Mouse (Mus musculus) heart, embryonic 10.5 days (tissue): ENCODE measurements around the gene Atg2b. TPM values are rescaled to one million over a fixed set of nuclear protein-coding genes. Genes with fewer than 3 reads are reported as not detected.

ENCODE experiments used
- DNase-seq: peaks from one replicate; pipeline ENCODE4 v3.0.0-alpha.2; 2017; ENCODE audit warnings: low spot score
- H3K27ac ChIP-seq: fragments of 300-500 bp; sonication (generic); 2 replicates; pipeline ENCODE4 v1.5.1; 2016; ENCODE audit warnings: mild to moderate bottlenecking
- H3K27me3 ChIP-seq: fragments of 300-500 bp; sonication (generic); 2 replicates; pipeline ENCODE4 v1.6.1; 2016; ENCODE audit warnings: mild to moderate bottlenecking; ENCODE audit not compliant: poor library complexity, insufficient read depth, severe bottlenecking
- H3K36me3 ChIP-seq: fragments of 300-500 bp; sonication (generic); 2 replicates; pipeline ENCODE4 v1.6.1; 2016; ENCODE audit warnings: mild to moderate bottlenecking, moderate library complexity
- H3K4me1 ChIP-seq: fragments of 300-500 bp; sonication (generic); 2 replicates; pipeline ENCODE4 v1.6.1; 2016; ENCODE audit warnings: mild to moderate bottlenecking
- H3K4me3 ChIP-seq: fragments of 300-500 bp; sonication (generic); 2 replicates; pipeline ENCODE4 v1.5.1; 2016; ENCODE audit warnings: mild to moderate bottlenecking, moderate library complexity
- H3K9me3 ChIP-seq: fragments of 300-500 bp; sonication (generic); 2 replicates; pipeline ENCODE4 v1.6.1; 2016; ENCODE audit warnings: mild to moderate bottlenecking, moderate library complexity
- WGBS: fragments of 180-500 bp; shearing (Covaris S2); methylation state at CpG from one replicate; pipeline ENCODE4 v1.1.7; 2016; 5-methylcytosine and 5-hydroxymethylcytosine counted together
- polyA plus RNA-seq: library from polyadenylated mRNA; unstranded; fragments of >200 nt; fragmentation: Nextera tagmentation; extraction: Ambion mirVana; gene quantifications from 2 replicates; pipeline ENCODE4 v1.2.1, GENCODE M21; 2016

Gene Atg2b
- polyA plus RNA-seq, 1 experiment from 2014 or later, result 13.0 TPM

DNA sequence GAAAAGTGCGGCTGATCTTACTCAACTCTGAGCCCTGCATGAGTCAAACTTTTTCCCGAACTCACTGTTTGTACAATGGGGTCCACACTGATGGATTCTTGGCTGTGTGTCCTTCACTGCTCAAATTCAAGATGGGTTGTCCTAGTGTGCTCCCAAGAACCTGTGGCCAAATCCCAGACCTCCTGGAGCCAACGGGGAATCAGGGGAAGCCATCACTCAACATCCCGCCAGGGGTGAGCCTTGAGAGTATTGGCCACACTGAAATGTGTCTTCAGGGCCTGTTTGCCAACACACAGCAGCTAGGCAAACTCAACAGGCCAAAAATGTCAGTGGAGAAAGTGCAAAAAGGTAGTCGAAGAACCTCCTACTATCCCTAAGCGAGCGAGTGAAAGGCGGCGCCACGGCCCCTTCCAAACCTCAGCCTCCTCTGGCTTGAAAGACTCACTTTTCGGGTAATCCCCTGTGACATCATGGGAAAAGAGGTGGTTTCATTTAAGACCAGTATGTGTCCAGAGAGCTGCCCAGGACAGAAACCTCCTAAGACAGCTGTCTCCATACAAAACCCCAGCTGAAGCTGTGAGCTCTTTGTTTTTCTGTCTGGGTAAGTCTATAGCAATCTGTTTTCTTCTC is 82.3 kb downstream of the Atg2b start, which contains the start of gene Bdkrb1:
TSS of gene Bdkrb1 (plus strand) at position 505 of the 630 bp plus-strand sequence.
- DNase-seq, result no peak
- Histone ChIP-seq H3K4me1 (peaks cover 31% of the 10 kb centered on the region; the same call in 1 of the 2 replicates), H3K9me3 (no peaks in the 10 kb centered on the region), H3K27ac (no peak within 1 kb of the TSS), H3K4me3 (no peak within 1 kb of the TSS), H3K36me3 (no peaks in the 10 kb centered on the region), H3K27me3 (no peaks in the 10 kb centered on the region)
- WGBS, result 75% methylated on average over 11 of the region's 11 CpGs

DNA sequence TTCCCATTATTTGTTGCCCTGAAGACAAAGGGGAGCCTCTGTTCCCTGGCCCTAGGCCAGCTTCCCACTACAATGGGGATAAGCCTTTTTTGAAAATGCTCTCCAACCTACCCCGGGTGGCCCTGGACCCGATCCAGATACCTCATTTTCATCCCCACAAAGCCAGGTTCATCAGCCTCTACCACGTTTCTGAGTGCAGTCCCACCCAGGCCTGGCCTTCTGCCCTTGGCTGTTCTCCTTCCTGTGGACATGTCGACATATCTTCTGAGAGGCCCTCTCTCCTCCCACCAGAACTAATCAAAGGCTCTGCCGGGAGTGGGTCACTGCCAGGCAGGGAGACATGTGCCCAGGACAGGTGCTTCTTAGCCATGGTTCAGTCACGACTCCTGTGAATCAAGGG is 83.4 kb downstream of the Atg2b start:
- WGBS, result 66% methylated on average over 6 of the region's 6 CpGs
- Histone ChIP-seq H3K4me1 (peaks cover 31% of the 10 kb centered on the region; the same call in 1 of the 2 replicates), H3K27me3 (no peaks in the 10 kb centered on the region), H3K9me3 (no peaks in the 10 kb centered on the region), H3K36me3 (no peaks in the 10 kb centered on the region), H3K4me3 (no peak overlapping the region), H3K27ac (no peak overlapping the region)
- no peak for DNase-seq

DNA sequence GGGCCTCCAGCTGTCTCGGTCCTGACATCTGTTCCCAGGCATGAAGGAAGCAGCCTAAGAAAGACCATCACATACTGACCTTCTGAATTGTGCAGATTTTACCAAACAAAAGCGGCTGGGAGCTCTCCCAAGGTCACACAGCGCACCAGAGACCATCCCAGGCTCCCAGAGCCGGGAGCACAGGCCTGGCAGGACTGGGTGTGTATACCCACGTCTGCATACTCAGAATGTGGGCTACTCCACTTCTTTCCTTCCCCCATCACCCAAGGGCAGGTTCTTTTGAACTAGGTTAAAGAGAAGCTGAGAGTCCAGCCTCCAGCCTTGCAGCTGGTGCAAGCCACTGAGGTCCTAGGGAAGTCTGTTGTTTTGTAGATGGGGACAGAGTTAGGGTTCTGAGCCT is 85.9 kb downstream of the Atg2b start:
- DNase-seq, result no peak
- no peak overlapping the region for H3K4me3 ChIP-seq
- peaks cover 37% of the 10 kb centered on the region for H3K4me1 ChIP-seq
- H3K9me3 ChIP-seq, result no peaks in the 10 kb centered on the region
- no peaks in the 10 kb centered on the region for H3K36me3 ChIP-seq
- no peaks in the 10 kb centered on the region for H3K27me3 ChIP-seq
- peak overlapping the region; percentile 13; the same call in 1 of the 2 replicates for H3K27ac ChIP-seq
- WGBS, result 60% methylated on average over 5 of the region's 5 CpGs

DNA sequence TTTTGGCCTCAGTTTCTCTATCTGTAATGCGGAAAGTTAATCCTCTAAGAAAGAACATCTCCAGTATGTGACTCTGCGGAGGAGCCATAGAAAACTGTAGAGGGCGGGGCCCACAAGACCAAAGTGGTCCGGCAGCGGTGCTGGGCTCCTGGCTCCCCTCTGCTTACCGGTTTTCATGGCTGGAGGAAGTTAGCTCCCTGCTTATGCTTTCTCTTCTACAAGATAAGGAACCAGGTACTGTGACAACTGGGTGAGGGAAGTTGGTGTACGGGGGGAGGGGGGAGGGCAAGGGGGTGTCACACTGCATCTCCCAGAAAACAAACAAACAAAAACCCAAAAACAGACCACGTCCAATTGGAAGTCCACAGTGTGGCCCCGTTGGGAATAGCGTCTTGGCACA is 86.5 kb downstream of the Atg2b start:
- no peak for DNase-seq
- WGBS, result 73% methylated on average over 10 of the region's 10 CpGs
- no peak overlapping the region for H3K4me3 ChIP-seq
- H3K27ac ChIP-seq, result peak overlapping the region; percentile 13; the same call in 1 of the 2 replicates
- H3K36me3 ChIP-seq, result no peaks in the 10 kb centered on the region
- H3K9me3 ChIP-seq, result no peaks in the 10 kb centered on the region
- H3K27me3 ChIP-seq, result no peaks in the 10 kb centered on the region
- peaks cover 41% of the 10 kb centered on the region for H3K4me1 ChIP-seq

DNA sequence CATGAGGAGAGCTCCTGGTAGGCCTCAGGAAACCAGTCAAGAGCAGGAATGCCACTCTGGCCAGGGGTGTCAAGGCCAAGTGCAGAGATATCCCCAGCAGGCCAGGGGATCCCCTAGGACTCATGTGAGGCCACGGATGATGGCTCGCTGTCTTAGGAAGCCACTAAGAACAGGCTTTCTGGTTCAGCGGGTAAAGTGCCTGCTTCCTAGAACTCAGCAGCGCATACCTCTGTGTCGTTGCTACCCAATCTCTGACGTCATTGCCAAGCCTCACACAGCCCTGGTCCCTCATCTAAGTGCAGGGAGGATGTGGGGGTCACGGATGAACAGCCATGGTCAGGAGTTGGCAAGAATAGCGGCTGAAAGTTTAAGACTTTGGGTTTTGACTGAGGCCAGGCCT is 87.9 kb downstream of the Atg2b start:
- Histone ChIP-seq H3K4me1 (peaks cover 45% of the 10 kb centered on the region), H3K27me3 (peaks cover 5% of the 10 kb centered on the region; the same call in 1 of the 2 replicates), H3K9me3 (no peaks in the 10 kb centered on the region), H3K4me3 (no peak overlapping the region), H3K27ac (no peak overlapping the region), H3K36me3 (0 out of 2 replicates have a peak, but pooled peaks cover 2% of the 10 kb centered on the region)
- 83% methylated on average over 8 of the region's 8 CpGs for WGBS
- no peak for DNase-seq

DNA sequence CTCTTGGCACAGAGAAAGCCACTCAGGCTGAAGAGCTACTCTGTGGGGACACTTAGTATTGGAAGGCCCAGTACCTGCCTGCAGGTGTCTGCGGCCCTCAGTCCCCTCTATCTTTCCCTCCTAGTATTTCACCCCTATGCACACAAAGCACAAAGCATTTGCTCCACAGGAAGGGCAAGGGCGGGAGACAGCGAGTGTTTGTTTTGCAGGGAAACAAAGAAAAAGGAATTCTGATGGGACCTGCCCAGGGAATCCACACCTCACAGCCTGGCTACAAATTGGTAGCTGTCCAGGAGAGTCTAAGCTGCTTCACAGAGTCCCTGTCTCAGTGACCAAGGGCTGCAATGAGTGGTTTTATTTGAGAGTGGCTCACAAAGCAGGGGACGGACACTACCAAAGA is 91.5 kb downstream of the Atg2b start:
- H3K4me3 ChIP-seq, result no peak overlapping the region
- no peak overlapping the region for H3K27ac ChIP-seq
- 71% methylated on average over 4 of the region's 4 CpGs for WGBS
- H3K9me3 ChIP-seq, result no peaks in the 10 kb centered on the region
- H3K36me3 ChIP-seq, result 0 out of 2 replicates have a peak, but pooled peaks cover 10% of the 10 kb centered on the region
- H3K27me3 ChIP-seq, result peaks cover 5% of the 10 kb centered on the region; the same call in 1 of the 2 replicates
- DNase-seq, result no peak
- H3K4me1 ChIP-seq, result peaks cover 22% of the 10 kb centered on the region

DNA sequence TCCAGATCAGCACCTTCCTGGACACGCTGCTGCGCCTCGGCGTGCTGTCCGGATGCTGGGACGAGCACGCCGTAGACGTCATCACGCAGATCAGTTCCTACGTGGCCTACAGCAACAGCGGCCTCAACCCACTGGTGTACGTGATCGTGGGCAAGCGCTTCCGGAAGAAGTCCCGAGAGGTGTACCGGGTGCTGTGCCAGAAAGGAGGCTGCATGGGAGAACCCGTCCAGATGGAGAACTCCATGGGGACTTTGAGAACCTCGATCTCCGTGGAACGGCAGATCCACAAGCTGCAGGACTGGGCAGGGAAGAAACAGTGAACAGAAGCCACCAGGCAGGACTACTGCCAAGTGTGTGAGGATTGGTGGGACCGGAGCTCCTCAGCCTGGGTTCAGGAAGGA is 92.7 kb downstream of the Atg2b start:
- Histone ChIP-seq H3K36me3 (0 out of 2 replicates have a peak, but pooled peaks cover 10% of the 10 kb centered on the region), H3K27ac (no peak overlapping the region), H3K9me3 (no peaks in the 10 kb centered on the region), H3K4me1 (peaks cover 18% of the 10 kb centered on the region), H3K4me3 (no peak overlapping the region), H3K27me3 (peaks cover 5% of the 10 kb centered on the region; the same call in 1 of the 2 replicates)
- DNase-seq, result no peak
- 95% methylated on average over 23 of the region's 23 CpGs for WGBS

DNA sequence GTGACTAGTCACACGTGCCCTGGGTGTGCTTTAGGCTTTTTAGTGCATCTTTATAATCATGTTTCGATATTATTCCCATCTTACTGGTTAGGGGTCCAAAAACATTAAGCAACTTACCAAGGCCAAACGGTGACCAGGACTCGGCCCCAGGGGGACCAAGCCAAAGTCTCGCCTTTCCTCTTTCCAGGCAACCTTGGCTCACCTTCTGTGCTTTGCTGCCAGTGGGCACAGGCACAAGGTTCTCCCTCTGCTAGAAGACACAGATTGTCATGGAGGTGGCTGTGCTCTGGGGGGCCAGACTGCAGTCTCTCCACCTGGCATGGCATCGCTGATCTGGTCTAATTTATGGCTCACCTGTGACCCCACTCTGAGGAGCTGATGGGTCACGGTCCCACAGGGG is 94.2 kb downstream of the Atg2b start:
- Histone ChIP-seq H3K9me3 (no peaks in the 10 kb centered on the region), H3K27ac (no peak overlapping the region), H3K4me1 (peaks cover 18% of the 10 kb centered on the region), H3K36me3 (0 out of 2 replicates have a peak, but pooled peaks cover 10% of the 10 kb centered on the region), H3K4me3 (no peak overlapping the region), H3K27me3 (peaks cover 5% of the 10 kb centered on the region; the same call in 1 of the 2 replicates)
- DNase-seq, result no peak
- WGBS, result 84% methylated on average over 7 of the region's 7 CpGs

DNA sequence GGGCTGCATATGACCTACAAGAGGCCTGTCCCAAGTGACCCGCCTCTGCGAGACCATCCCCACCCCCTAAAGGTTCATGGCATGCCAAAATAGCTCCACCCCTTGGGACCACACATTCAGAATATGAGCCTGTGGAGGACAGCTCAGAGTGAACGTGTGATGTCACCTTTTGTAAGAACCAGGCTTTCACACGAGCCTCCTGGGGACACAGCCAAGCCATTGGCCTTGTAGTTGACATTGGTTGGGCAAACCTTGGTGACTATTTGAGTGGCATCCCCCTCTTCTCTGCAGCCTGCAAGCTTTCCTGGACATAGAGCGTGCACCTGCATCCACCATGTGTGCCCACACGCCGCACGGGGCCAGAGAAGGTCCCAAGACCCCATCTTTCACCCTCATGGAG is 97.5 kb downstream of the Atg2b start:
- 0 out of 2 replicates have a peak, but pooled peaks cover 10% of the 10 kb centered on the region for H3K36me3 ChIP-seq
- H3K4me3 ChIP-seq, result no peak overlapping the region
- peaks cover 19% of the 10 kb centered on the region for H3K4me1 ChIP-seq
- 84% methylated on average over 8 of the region's 8 CpGs for WGBS
- no peak overlapping the region; the same call in 1 of the 2 replicates for H3K27ac ChIP-seq
- no peak for DNase-seq
- H3K9me3 ChIP-seq, result no peaks in the 10 kb centered on the region
- peaks cover 4% of the 10 kb centered on the region; the same call in 1 of the 2 replicates for H3K27me3 ChIP-seq

DNA sequence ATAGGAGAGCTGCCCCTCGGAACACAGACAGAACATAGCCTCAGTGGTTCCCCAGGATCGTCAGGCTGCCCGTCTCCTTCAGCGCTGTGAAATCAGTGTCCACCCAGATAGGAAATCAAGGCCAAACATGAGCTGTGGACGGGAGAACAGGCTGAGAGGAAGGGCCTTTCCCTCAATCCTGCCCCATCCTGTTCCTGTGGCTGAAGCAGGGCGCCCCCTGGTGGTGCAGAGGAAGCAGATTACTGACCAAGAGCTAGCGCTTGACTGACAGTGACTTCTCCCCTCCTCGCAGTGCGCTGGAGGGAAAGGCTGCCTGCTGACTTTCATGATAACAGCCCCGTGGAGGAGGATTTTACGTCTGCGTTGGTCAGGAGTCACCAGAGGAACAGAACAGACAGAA is 100.2 kb downstream of the Atg2b start:
- peaks cover 30% of the 10 kb centered on the region for H3K4me1 ChIP-seq
- no peak overlapping the region for H3K4me3 ChIP-seq
- no peaks in the 10 kb centered on the region for H3K27me3 ChIP-seq
- no peaks in the 10 kb centered on the region for H3K9me3 ChIP-seq
- DNase-seq, result peak; percentile 92
- H3K36me3 ChIP-seq, result no peaks in the 10 kb centered on the region
- H3K27ac ChIP-seq, result peak overlapping the region; percentile 4; the same call in 1 of the 2 replicates
- WGBS, result 14% methylated on average over 12 of the region's 12 CpGs

DNA sequence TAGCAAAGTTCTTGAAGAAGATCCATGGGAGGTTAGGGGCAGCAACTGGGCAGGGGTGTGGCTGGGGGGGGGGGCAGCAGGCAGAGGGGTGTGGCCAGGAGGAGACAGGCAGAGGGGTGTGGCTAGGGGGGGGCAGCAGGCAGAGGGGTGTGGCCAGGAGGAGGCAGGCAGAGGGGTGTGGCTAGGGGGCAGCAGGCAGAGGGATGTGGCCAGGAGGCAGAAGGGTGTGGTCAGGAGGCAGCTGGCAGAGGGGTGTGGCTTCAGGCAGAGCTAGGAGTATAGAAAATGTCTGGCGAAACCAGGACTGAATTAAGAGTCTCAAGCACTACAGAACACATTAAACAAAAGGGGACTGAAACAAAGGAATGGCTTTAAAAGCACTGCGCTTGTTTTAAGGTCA is 101.5 kb downstream of the Atg2b start:
- Histone ChIP-seq H3K9me3 (no peaks in the 10 kb centered on the region), H3K36me3 (no peaks in the 10 kb centered on the region), H3K4me3 (no peak overlapping the region), H3K27ac (no peak overlapping the region), H3K4me1 (peaks cover 32% of the 10 kb centered on the region), H3K27me3 (no peaks in the 10 kb centered on the region)
- peak; percentile 90 for DNase-seq
- 28% methylated on average over 2 of the region's 2 CpGs for WGBS

DNA sequence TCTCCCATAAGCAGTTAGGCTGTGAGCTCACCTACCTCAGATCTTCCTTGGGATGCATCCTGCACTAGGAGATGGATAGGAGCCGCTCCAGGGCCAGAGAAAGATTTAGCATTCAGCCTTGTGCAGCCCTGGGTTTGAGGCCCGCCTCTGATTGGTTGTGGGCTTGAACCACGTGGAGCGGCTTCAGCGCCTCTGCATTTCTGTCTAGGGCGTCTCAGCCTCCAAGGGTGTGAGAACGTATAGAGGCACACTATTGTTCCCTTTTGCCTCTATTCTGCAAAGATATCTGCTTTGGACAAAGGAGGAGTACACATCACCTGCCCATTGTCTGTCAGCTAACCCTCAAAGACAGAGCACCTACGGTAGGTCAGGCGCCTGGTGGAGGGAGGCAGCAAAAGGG is 102.5 kb downstream of the Atg2b start:
- Histone ChIP-seq H3K27ac (no peak overlapping the region), H3K4me1 (peaks cover 32% of the 10 kb centered on the region), H3K27me3 (no peaks in the 10 kb centered on the region), H3K9me3 (no peaks in the 10 kb centered on the region), H3K36me3 (no peaks in the 10 kb centered on the region), H3K4me3 (no peak overlapping the region)
- 59% methylated on average over 9 of the region's 9 CpGs for WGBS
- DNase-seq, result no peak

DNA sequence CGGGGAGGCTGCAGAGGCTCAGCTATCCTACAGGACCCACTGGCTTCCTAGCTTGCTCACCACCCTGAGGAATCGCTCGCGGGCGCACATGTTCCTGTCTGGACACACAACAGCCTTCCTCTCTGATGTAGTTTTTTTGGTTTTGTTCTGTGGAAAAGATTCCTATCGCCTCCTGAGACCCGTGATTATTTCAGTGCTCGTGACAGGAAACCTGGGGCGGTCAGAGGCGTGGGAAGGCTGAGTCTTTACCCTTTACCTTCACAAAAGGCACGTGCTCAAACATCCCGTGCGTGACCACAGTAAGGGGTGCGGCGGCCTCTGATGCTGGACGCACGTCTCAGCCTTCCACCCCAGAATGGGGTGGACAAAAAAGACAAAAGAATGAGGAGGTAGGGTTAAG is 104.5 kb downstream of the Atg2b start:
- H3K9me3 ChIP-seq, result no peaks in the 10 kb centered on the region
- 72% methylated on average over 17 of the region's 17 CpGs for WGBS
- H3K27me3 ChIP-seq, result no peaks in the 10 kb centered on the region
- no peak overlapping the region for H3K27ac ChIP-seq
- H3K36me3 ChIP-seq, result no peaks in the 10 kb centered on the region
- no peak for DNase-seq
- peaks cover 32% of the 10 kb centered on the region for H3K4me1 ChIP-seq
- no peak overlapping the region for H3K4me3 ChIP-seq
